Mouse (Mus musculus) embryonic facial prominence, embryonic 10.5 days (tissue): ENCODE measurements around the gene Fbn1. TPM values are rescaled to one million over a fixed set of nuclear protein-coding genes. Genes with fewer than 3 reads are reported as not detected.

Experiments used
- DNase-seq: peaks from one replicate; pipeline ENCODE4 v3.0.0-alpha.2; 2017; ENCODE audit warnings: low spot score
- H3K27ac ChIP-seq: fragments of 300-500 bp; sonication (generic); replicated peaks from 2 replicates; pipeline ENCODE4 v1.5.1; 2016; ENCODE audit warnings: mild to moderate bottlenecking
- H3K27me3 ChIP-seq: fragments of 300-500 bp; sonication (generic); replicated peaks from 2 replicates; pipeline ENCODE4 v1.6.1; 2016; ENCODE audit warnings: low read depth, mild to moderate bottlenecking; ENCODE audit not compliant: poor library complexity, severe bottlenecking
- H3K36me3 ChIP-seq: fragments of 300-500 bp; sonication (generic); replicated peaks from 2 replicates; pipeline ENCODE4 v1.6.1; 2016; ENCODE audit warnings: mild to moderate bottlenecking, moderate library complexity
- H3K4me1 ChIP-seq: fragments of 300-500 bp; sonication (generic); 2 replicates; pipeline ENCODE4 v1.6.1; 2016
- H3K4me3 ChIP-seq: fragments of 300-500 bp; sonication (generic); 2 replicates; pipeline ENCODE4 v1.5.1; 2016; ENCODE audit warnings: mild to moderate bottlenecking, moderate library complexity
- H3K9me3 ChIP-seq: fragments of 300-500 bp; sonication (generic); 2 replicates; pipeline ENCODE4 v1.6.1; 2016; ENCODE audit warnings: mild to moderate bottlenecking
- WGBS: fragments of 180-500 bp; shearing (Covaris S2); methylation state at CpG from one replicate; pipeline ENCODE4 v1.1.7; 2016; 5-methylcytosine and 5-hydroxymethylcytosine counted together
- polyA plus RNA-seq: library from polyadenylated mRNA; unstranded; fragments of >200 nt; fragmentation: Nextera tagmentation; extraction: Ambion mirVana; gene quantifications from 2 replicates; pipeline ENCODE4 v1.2.1, GENCODE M21; 2016

The Fbn1 gene
- polyA plus RNA-seq, 1 experiment from 2014 or later = 8.1 TPM

GRCm38 (mm10) chr2:125400121-125400520, 107.7 kb downstream of the Fbn1 start:
- Histone ChIP-seq H3K27ac (no peak overlapping the region), H3K4me3 (no peak overlapping the region), H3K27me3 (no peaks in the 10 kb centered on the region), H3K9me3 (no peaks in the 10 kb centered on the region), H3K36me3 (peaks cover 9% of the 10 kb centered on the region), H3K4me1 (0 out of 2 replicates have a peak, but pooled peaks cover 4% of the 10 kb centered on the region)
- 87% methylated on average over 3 of the region's 3 CpGs for WGBS
- no peak for DNase-seq

DNA sequence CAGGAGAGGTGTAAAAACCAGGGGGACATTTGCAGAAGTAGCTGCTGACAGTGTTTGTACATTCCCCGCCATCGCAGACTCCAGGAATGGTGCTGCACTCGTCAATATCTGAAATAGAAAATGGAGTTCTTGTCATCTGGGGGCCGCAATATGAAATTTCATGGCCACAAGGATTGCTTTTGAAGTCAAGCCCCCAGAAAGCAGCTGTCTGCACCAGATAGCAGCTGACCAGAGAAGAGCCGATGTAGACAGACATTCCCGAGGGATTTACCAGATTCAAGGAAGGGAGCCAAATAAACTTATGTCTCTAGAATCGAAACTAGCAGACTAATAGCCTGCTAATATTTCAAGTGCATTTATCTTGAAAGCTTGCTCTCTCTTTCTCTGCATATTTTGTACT, 110.0 kb downstream of the Fbn1 start:
- 89% methylated on average over 7 of the region's 7 CpGs for WGBS

GRCm38 (mm10) chr2:125394428-125395101, 113.2 kb downstream of the Fbn1 start:
- no peaks in the 10 kb centered on the region for H3K4me1 ChIP-seq
- no peak overlapping the region for H3K27ac ChIP-seq
- no peaks in the 10 kb centered on the region for H3K27me3 ChIP-seq
- DNase-seq = no peak
- H3K4me3 ChIP-seq = no peak overlapping the region
- WGBS = 93% methylated on average over 9 of the region's 9 CpGs
- no peaks in the 10 kb centered on the region for H3K9me3 ChIP-seq
- peaks cover 14% of the 10 kb centered on the region for H3K36me3 ChIP-seq

More for the DNA sequence above, 110.0 kb downstream of the Fbn1 start:
- H3K4me1 ChIP-seq = 0 out of 2 replicates have a peak, but pooled peaks cover 4% of the 10 kb centered on the region
- no peak overlapping the region for H3K27ac ChIP-seq
- H3K4me3 ChIP-seq = no peak overlapping the region
- H3K9me3 ChIP-seq = no peaks in the 10 kb centered on the region
- no peak for DNase-seq
- H3K36me3 ChIP-seq = peaks cover 14% of the 10 kb centered on the region
- no peaks in the 10 kb centered on the region for H3K27me3 ChIP-seq

DNA sequence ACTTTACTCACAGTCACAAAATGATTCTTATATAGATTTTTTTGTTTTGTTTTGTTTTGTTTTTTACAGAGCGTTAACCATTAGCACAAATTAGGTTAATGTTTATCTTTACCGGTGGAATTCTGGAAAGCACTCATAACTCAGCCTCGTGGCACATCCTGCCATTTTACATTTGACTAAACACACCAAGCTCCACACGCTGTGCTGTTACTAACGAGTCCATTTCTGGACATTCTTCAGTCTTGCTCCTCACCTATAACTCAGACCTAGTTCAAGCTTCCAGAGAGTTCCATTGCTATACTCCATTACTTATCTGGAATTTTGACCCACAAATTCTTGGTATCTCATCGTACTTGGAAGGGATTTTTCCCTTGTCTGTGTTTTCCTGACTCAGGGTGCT, 116.2 kb downstream of the Fbn1 start:
- 90% methylated on average over 6 of the region's 6 CpGs for WGBS
- DNase-seq = no peak
- H3K4me3 ChIP-seq = no peak overlapping the region
- no peaks in the 10 kb centered on the region for H3K9me3 ChIP-seq
- H3K4me1 ChIP-seq = no peaks in the 10 kb centered on the region
- no peaks in the 10 kb centered on the region for H3K27me3 ChIP-seq
- peaks cover 24% of the 10 kb centered on the region for H3K36me3 ChIP-seq
- H3K27ac ChIP-seq = no peak overlapping the region

DNA sequence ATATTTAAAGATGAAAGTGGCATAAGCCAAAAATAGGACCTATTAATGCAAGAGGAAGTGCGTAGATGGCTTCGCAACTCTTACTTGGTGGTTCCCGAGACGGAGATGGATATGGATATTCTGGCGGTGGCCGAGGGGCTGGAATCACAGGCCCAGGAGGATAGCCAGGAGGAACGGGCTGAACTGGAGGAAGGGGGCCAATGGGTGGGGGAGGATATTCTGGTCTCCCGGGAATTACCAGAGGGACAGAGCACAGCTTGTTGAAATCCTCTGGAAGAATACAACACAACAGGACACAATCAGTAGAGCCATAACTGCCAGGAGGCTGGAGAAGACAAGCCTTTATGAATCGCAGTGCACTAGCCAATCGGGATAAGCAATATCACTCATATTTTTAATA, 118.0 kb downstream of the Fbn1 start:
- DNase-seq = no peak
- Histone ChIP-seq H3K4me3 (no peak overlapping the region), H3K4me1 (peaks cover 3% of the 10 kb centered on the region; the same call in 1 of the 2 replicates), H3K27me3 (no peaks in the 10 kb centered on the region), H3K27ac (no peak overlapping the region), H3K36me3 (peaks cover 21% of the 10 kb centered on the region), H3K9me3 (no peaks in the 10 kb centered on the region)
- 93% methylated on average over 10 of the region's 10 CpGs for WGBS

DNA sequence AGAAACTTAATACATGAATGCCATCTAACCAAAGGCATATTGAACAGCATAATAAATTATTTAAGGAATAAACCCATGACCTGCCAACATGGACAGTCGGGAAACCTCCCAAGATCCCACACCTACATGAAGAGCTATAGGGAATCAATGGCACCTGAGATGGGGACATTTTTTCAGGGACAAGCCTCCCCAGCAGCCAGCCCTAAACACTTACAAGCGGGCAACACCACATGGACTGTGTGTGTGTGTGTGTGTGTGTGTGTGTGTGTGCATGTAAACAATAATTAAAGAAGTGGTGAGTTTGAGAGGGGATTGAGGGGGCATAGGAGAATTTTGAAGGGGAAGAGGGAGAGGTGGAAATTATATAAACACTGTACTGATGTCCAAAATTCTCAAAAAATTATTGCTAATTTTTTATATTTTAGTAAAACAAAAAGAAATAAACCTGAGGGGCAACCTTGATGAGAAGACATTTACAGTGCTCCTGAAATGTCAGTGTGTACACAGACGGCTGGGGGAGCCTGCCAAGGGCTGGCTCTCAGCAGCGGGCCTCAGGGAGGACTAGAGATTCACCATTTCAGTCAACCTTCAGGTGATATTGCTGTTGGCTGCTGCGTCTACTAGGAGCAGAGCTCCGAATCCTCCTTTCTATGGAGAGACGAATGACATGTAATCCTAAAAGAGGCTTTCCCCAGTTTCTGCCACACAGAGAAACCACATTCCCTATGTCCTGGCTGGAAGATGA, 121.4 kb downstream of the Fbn1 start:
- 73% methylated on average over 7 of the region's 7 CpGs for WGBS
- no peaks in the 10 kb centered on the region for H3K9me3 ChIP-seq
- no peak overlapping the region for H3K27ac ChIP-seq
- no peak for DNase-seq
- H3K27me3 ChIP-seq = no peaks in the 10 kb centered on the region
- H3K4me3 ChIP-seq = no peak overlapping the region
- H3K36me3 ChIP-seq = peaks cover 17% of the 10 kb centered on the region
- peaks cover 3% of the 10 kb centered on the region; the same call in 1 of the 2 replicates for H3K4me1 ChIP-seq

DNA sequence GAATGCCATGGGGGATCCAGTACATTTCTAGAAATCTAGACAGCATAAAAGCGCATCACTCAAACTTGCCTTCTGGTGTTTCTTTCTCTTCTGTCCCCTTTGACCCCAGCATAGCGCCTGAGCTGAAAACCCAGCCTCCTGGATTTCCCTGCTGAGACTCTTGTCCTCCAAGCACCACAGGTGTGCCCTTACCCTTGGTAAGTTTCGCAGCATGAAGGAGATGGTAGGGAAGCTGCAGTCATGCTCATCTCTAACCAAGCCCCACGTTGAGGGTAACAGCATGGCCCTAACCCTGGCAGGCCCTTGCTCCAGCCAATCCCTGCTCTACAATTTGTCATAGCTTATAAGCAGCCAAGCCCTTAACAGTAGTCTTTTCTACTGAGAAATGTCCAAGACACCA, 122.9 kb downstream of the Fbn1 start:
- Histone ChIP-seq H3K36me3 (peaks cover 17% of the 10 kb centered on the region), H3K9me3 (no peaks in the 10 kb centered on the region), H3K27ac (no peak overlapping the region), H3K4me3 (no peak overlapping the region), H3K27me3 (no peaks in the 10 kb centered on the region), H3K4me1 (peaks cover 3% of the 10 kb centered on the region; the same call in 1 of the 2 replicates)
- no peak for DNase-seq
- WGBS = 51% methylated on average over 4 of the region's 4 CpGs

- Histone ChIP-seq H3K4me3 (no peak overlapping the region), H3K4me1 (peaks cover 3% of the 10 kb centered on the region; the same call in 1 of the 2 replicates), H3K9me3 (no peaks in the 10 kb centered on the region), H3K27me3 (no peaks in the 10 kb centered on the region), H3K27ac (no peak overlapping the region), H3K36me3 (peaks cover 17% of the 10 kb centered on the region)
- 84% methylated on average over 6 of the region's 6 CpGs for WGBS
- no peak for DNase-seq
Observed at GRCm38 (mm10) chr2:125384415-125384814, 123.4 kb downstream of the Fbn1 start.

DNA sequence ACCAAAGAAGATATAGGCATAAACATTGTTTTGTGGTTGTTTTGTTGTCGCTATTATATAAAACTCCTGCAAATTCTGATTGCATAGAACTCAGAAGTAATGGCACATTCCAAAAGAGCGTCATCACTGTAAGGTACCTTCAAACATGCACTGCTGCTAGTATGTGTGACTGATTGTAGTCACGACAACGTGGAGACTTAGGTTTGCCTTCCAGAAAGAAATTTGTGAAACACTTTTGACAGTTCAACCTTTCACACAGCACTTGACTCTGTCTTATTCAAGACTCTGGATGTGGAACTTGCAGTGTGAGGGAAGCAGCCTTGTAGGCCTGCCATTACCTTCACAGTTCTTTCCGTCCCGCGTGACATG, 124.5 kb downstream of the Fbn1 start:
- Histone ChIP-seq H3K27ac (no peak overlapping the region), H3K36me3 (peaks cover 5% of the 10 kb centered on the region), H3K4me3 (no peak overlapping the region), H3K27me3 (no peaks in the 10 kb centered on the region), H3K9me3 (no peaks in the 10 kb centered on the region), H3K4me1 (peaks cover 3% of the 10 kb centered on the region; the same call in 1 of the 2 replicates)
- DNase-seq = no peak
- WGBS = 91% methylated on average over 7 of the region's 7 CpGs

DNA sequence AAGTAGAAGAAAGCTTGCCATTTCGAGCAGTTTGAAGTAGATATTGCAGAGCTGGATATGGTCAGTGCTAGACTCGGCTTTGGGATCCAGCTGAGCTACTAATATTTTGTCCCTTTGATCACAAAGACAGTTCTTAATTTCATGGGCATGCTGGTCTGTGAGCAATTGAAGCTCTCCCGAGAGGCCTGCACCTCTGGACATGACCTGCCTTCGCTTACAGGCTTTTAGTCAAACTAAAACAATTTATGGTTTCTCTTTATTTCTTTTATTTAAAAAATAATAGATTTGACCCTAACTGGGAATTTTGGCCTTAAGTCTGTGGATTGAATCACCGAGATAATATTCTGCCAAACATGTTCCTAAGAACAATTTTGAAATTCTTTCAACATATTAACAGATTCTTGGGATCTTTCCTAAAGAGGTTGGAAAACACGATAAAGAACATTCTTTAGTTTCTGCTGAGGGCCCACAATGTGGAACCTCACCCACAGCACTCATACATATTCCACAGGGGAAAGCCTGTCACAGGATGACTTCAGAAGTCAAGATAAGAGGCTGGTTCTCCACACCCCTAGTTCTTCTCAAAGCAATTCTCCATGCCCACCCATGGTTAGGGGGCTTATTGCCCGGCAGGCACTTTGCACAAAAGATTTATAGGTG, 125.0 kb downstream of the Fbn1 start:
- Histone ChIP-seq H3K27me3 (no peaks in the 10 kb centered on the region), H3K9me3 (no peaks in the 10 kb centered on the region), H3K36me3 (peaks cover 4% of the 10 kb centered on the region; the same call in 1 of the 2 replicates), H3K4me3 (no peak overlapping the region), H3K27ac (no peak overlapping the region), H3K4me1 (peaks cover 3% of the 10 kb centered on the region; the same call in 1 of the 2 replicates)
- no peak for DNase-seq
- WGBS = 71% methylated on average over 7 of the region's 7 CpGs

GRCm38 (mm10) chr2:125380086-125380485, 127.7 kb downstream of the Fbn1 start:
- 74% methylated on average over 2 of the region's 2 CpGs for WGBS
- no peak for DNase-seq
- no peak overlapping the region for H3K4me3 ChIP-seq
- H3K4me1 ChIP-seq = peaks cover 12% of the 10 kb centered on the region
- H3K36me3 ChIP-seq = peaks cover 5% of the 10 kb centered on the region; the same call in 1 of the 2 replicates
- no peaks in the 10 kb centered on the region for H3K27me3 ChIP-seq
- H3K9me3 ChIP-seq = no peaks in the 10 kb centered on the region
- no peak overlapping the region for H3K27ac ChIP-seq

DNA sequence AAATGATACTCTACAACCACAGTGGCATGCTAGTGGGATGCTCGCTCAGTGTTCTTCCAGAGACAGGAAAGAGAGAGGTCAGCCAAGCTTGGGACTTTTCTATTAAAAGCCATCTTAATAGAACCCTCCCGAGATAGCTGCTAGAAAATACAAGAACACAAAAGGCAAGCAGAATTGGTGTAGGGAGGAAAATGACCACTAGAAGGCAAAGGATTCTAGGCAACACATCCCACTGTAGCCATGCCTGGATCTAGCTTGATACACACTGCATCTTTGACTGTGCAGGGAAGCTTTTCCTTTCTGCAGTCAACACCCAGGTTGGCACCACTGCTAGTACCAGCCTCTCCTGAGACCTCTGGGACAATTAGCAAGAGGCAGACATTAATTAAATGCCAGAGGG, 128.6 kb downstream of the Fbn1 start:
- no peaks in the 10 kb centered on the region for H3K27me3 ChIP-seq
- H3K9me3 ChIP-seq = no peaks in the 10 kb centered on the region
- H3K4me1 ChIP-seq = peaks cover 9% of the 10 kb centered on the region; the same call in 1 of the 2 replicates
- no peak overlapping the region for H3K27ac ChIP-seq
- H3K36me3 ChIP-seq = peaks cover 5% of the 10 kb centered on the region; the same call in 1 of the 2 replicates
- DNase-seq = no peak
- WGBS = 88% methylated on average over 2 of the region's 2 CpGs
- H3K4me3 ChIP-seq = no peak overlapping the region
